Mouse (Mus musculus) CH12.LX (cell line): Measurements from ENCODE around the gene Serinc5.

ENCODE experiments used
- CTCF ChIP-seq, 2 experiments: IDR thresholded peaks in 1 of 2; conservative IDR thresholded peaks in 1 of 2; 2 replicates each; pipeline ENCODE4 v1.5.1; 2011 to 2012; ENCODE audit warnings: low read depth in 2 of 2, low read length in 2 of 2, improper control_type of control experiment in 1 of 2, inconsistent platforms in 1 of 2, mild to moderate bottlenecking in 1 of 2, moderate library complexity in 1 of 2
- EP300 ChIP-seq: IDR thresholded peaks from 2 replicates; pipeline ENCODE4 v1.6.1; 2011; ENCODE audit warnings: low read length, improper control_type of control experiment
- HCFC1 ChIP-seq: IDR thresholded peaks from 2 replicates; pipeline ENCODE4 v1.6.1; 2012; ENCODE audit warnings: low read depth, mild to moderate bottlenecking, inconsistent platforms, low read length, improper control_type of control experiment
- MAX ChIP-seq: IDR thresholded peaks from 2 replicates; pipeline ENCODE4 v1.6.1; 2011; ENCODE audit warnings: low read length, improper control_type of control experiment
- POLR2A ChIP-seq: IDR thresholded peaks from 2 replicates; pipeline ENCODE4 v1.6.1; 2011; ENCODE audit warnings: low read depth, mild to moderate bottlenecking, improper control_type of control experiment, low read length
- RAD21 ChIP-seq: IDR thresholded peaks from 2 replicates; pipeline ENCODE4 v1.6.1; 2011; ENCODE audit warnings: low read depth, mild to moderate bottlenecking, low read length, improper control_type of control experiment, moderate library complexity
- TBP ChIP-seq: conservative IDR thresholded peaks from 2 replicates; pipeline ENCODE4 v1.6.1; 2011; ENCODE audit warnings: low read depth, low read length, improper control_type of control experiment
- USF1 ChIP-seq: IDR thresholded peaks from 2 replicates; pipeline ENCODE4 v1.6.1; 2014; ENCODE audit warnings: low read depth, mild to moderate bottlenecking, inconsistent platforms, low read length, improper control_type of control experiment
- ZMIZ1 ChIP-seq: IDR thresholded peaks from 2 replicates; pipeline ENCODE4 v1.6.1; 2012; ENCODE audit warnings: low read depth, mild to moderate bottlenecking, inconsistent platforms, low read length, improper control_type of control experiment

GRCm38 (mm10) chr13:92682833-92683232 lies 71.9 kb downstream of the Serinc5 start:
- TF ChIP-seq CTCF (conservative IDR thresholded peaks at IDR 0.05 in 1 of 2, IDR thresholded peaks at IDR 0.05 in 1 of 2; ENCODE audit: low read depth in 2 of 2, low read length in 2 of 2) (no peak), ZMIZ1 (no peak), MAX (no peak), EP300 (no peak), POLR2A (no peak), HCFC1 (no peak), USF1 (no peak), TBP (no peak), RAD21 (no peak)
